Mouse (Mus musculus) granulocyte monocyte progenitor cell, adult 5-6 weeks (primary cell): ENCODE measurements at regions not wholly inside any gene's neighbourhood (a gene's known extent, or its start where the extent isn't known, plus 50 kb on each side); places are given as distances from the start of the nearest gene placed in this dataset.

Experiments
- ATAC-seq: replicated peaks from 2 replicates; pipeline ENCODE4 v1.8.0; 2016; ENCODE audit warnings: mild to moderate bottlenecking, moderate TSS enrichment, inconsistent platforms; ENCODE audit not compliant: poor library complexity, severe bottlenecking

GRCm38 (mm10) chr2:116807636-116808035 is 70.9 kb upstream of the Tmco5 start:
- ATAC-seq: no peak

GRCm38 (mm10) chr2:116808113-116808512 is 70.4 kb upstream of the Tmco5 start:
- ATAC-seq: no peak

- no peak for ATAC-seq
These were observed 69.9 kb upstream of the Tmco5 start for GRCm38 (mm10) chr2:116808554-116808953.

- ATAC-seq: no peak
These were observed 68.4 kb upstream of the Tmco5 start for GRCm38 (mm10) chr2:116810116-116810515.

GRCm38 (mm10) chr2:116812869-116813558 is 65.5 kb upstream of the Tmco5 start:
- no peak for ATAC-seq

GRCm38 (mm10) chr2:116813559-116813895 is 65.0 kb upstream of the Tmco5 start:
- no peak for ATAC-seq

GRCm38 (mm10) chr2:116817134-116817533 is 61.4 kb upstream of the Tmco5 start:
- no peak for ATAC-seq

GRCm38 (mm10) chr2:116817561-116817960 is 60.9 kb upstream of the Tmco5 start:
- no peak for ATAC-seq

GRCm38 (mm10) chr2:116818550-116818949 is 59.9 kb upstream of the Tmco5 start:
- no peak for ATAC-seq

GRCm38 (mm10) chr2:116819016-116819687 is 59.3 kb upstream of the Tmco5 start:
- ATAC-seq: no peak

GRCm38 (mm10) chr2:116820831-116821745 is 57.4 kb upstream of the Tmco5 start:
- ATAC-seq: no peak
